Mouse (Mus musculus) heart, postnatal 0 days (tissue): ENCODE results near the gene Cyp2c70. TPM values are rescaled to one million over a fixed set of nuclear protein-coding genes. Genes with fewer than 3 reads are reported as not detected.
"Not testable (repeated sequence)": the region's sequence is repeated elsewhere in the genome, so short reads cannot be mapped to it uniquely, and the experiment has no call there.

ENCODE experiments used
- ATAC-seq: fragments of 200-750 bp; cut with Nextera tagmentation; 2 replicates; pipeline ENCODE4 v1.8.0; 2017; ENCODE audit warnings: low read depth, moderate number of reproducible peaks, moderate library complexity; ENCODE audit not compliant: insufficient read depth
- DNase-seq: peaks from one replicate; pipeline ENCODE4 v3.0.0-alpha.2; 2016; ENCODE audit warnings: low spot score
- H3K27ac ChIP-seq: fragments of 300-500 bp; sonication (generic); 2 replicates; pipeline ENCODE4 v1.5.1; 2014; ENCODE audit warnings: low read depth, mild to moderate bottlenecking
- H3K27me3 ChIP-seq: fragments of 300-500 bp; sonication (generic); 2 replicates; pipeline ENCODE4 v1.6.1; 2014; ENCODE audit warnings: low read length, mixed read lengths; ENCODE audit not compliant: control insufficient read depth, insufficient read depth
- H3K36me3 ChIP-seq: fragments of 300-500 bp; sonication (generic); replicated peaks from 2 replicates; pipeline ENCODE4 v1.6.1; 2014; ENCODE audit warnings: low read length, mixed read lengths; ENCODE audit not compliant: control insufficient read depth, insufficient read depth
- H3K4me1 ChIP-seq: fragments of 300-500 bp; sonication (generic); 2 replicates; pipeline ENCODE4 v1.6.1; 2014; ENCODE audit warnings: antibody characterized with exemption; ENCODE audit not compliant: control insufficient read depth, insufficient read depth
- H3K4me2 ChIP-seq: fragments of 300-500 bp; sonication (generic); 2 replicates; pipeline ENCODE4 v1.6.1; 2014; ENCODE audit warnings: low read depth, mild to moderate bottlenecking, low read length, moderate library complexity
- H3K4me3 ChIP-seq: fragments of 300-500 bp; sonication (generic); 2 replicates; pipeline ENCODE4 v1.5.1; 2014; ENCODE audit warnings: low read depth, low read length
- H3K9ac ChIP-seq: fragments of 300-500 bp; sonication (generic); replicated peaks from 2 replicates; pipeline ENCODE4 v1.6.1; 2014; ENCODE audit warnings: low read depth, low read length, mixed read lengths
- H3K9me3 ChIP-seq: fragments of 300-500 bp; sonication (generic); replicated peaks from 2 replicates; pipeline ENCODE4 v1.6.1; 2016; ENCODE audit warnings: low read length; ENCODE audit not compliant: control insufficient read depth
- CTCF ChIP-seq: IDR thresholded peaks from 2 replicates; pipeline ENCODE4 v1.5.1; 2016; ENCODE audit warnings: antibody characterized with exemption, control low read depth, low read depth
- EP300 ChIP-seq: IDR thresholded peaks from 2 replicates; pipeline ENCODE4 v1.6.1; 2016; ENCODE audit warnings: antibody characterized with exemption, low read depth
- WGBS: fragments of 180-500 bp; shearing (Covaris S2); extraction: QIAGEN DNeasy Blood & Tissue Kit; methylation state at CpG from one replicate; pipeline ENCODE4 v1.1.7; 2014; 5-methylcytosine and 5-hydroxymethylcytosine counted together
- polyA plus RNA-seq: library from polyadenylated mRNA; unstranded; fragments of >200 nt; fragmentation: Nextera tagmentation; extraction: Ambion mirVana; gene quantifications from 2 replicates; pipeline ENCODE4 v1.2.1, GENCODE M21; 2015
- total RNA-seq: library from RNA; depleted of rRNA; stranded (reverse); fragments of >200 nt; gene quantifications from 2 replicates; pipeline ENCODE4 v1.2.3, GENCODE M21; 2014; ENCODE audit warnings: low replicate concordance; rRNA removed

Cyp2c70 gene
- total and polyA plus RNA-seq, 2 experiments from 2014 or later = not detected

DNA sequence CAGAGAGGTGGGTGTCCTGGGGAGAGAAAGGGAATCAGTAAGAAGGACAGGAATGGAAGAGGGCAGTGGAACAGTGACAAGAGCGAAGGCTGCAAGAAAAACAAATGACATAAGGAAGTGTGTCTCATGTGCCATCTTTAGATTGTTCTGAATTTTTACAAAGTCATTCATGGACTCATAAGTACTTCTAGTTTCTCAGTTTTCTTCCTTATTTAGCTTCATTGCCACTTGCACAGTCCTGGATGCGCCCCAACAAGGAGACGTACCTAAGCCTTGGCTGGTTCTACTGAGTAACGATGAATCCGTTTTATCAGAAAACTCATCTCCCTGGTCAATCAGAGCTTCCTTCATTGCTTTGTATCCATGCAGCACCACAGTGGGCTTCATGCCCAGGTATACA lies 3.5 kb downstream of the Cyp2c70 start:
- H3K27ac ChIP-seq = no peak overlapping the region
- H3K27me3 ChIP-seq = no peaks in the 10 kb centered on the region
- no peaks in the 10 kb centered on the region for H3K9me3 ChIP-seq
- no peaks in the 10 kb centered on the region for H3K36me3 ChIP-seq
- TF ChIP-seq CTCF (no peak), EP300 (no peak)
- DNase-seq (no peak), ATAC-seq (no peak)
- no peak overlapping the region for H3K4me3 ChIP-seq
- H3K9ac ChIP-seq = no peak overlapping the region
- H3K4me2 ChIP-seq = no peak overlapping the region
- WGBS = 85% methylated on average over 5 of the region's 5 CpGs
- no peaks in the 10 kb centered on the region for H3K4me1 ChIP-seq

DNA sequence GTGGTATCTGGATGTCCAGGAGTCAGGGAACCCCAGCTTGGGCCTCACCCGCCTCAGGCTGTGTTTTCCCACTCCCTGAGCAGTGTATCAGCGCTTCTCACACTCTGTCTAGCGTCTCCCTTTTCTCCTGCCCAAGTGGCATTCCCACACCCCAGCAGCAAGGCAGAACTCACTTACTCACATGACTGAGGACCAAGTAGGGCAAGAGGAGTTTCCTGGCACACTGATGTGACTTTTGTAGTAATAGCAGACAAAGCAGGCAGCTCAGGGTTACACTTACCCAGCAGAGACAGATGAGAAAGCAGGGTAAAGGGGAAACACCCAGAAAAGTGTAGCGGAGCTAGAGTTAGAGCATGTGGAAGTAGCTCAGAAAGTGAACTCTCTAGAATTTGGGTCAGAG lies 8.8 kb downstream of the Cyp2c70 start:
- TF ChIP-seq EP300 = no peak
- Histone ChIP-seq H3K9ac (no peak overlapping the region), H3K27ac (no peak overlapping the region), H3K9me3 (no peaks in the 10 kb centered on the region), H3K36me3 (no peaks in the 10 kb centered on the region), H3K4me1 (no peaks in the 10 kb centered on the region), H3K27me3 (no peaks in the 10 kb centered on the region), H3K4me2 (no peak overlapping the region), H3K4me3 (no peak overlapping the region)
- ATAC-seq (no peak), DNase-seq (no peak)
- WGBS = 50% methylated on average over 4 of the region's 4 CpGs

DNA sequence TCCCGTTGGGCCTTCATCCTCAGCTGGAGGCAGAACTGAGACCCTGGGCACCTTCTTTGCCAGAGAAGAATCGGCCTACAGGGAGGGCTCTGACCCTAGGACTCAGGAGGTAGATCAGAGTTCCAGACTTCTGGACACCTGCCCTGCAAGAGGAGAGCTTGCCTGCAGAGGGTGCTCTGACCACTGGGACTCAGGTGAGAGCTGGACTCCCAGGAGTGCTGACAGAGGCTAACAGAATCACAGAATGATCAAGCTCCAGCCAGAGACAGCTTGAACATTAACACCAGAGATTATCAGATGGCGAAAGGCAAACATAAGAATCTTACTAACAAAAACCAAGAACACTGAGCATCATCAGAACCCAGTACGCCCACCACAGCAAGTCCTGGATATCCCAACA lies 18.7 kb downstream of the Cyp2c70 start:
- not testable (repeated sequence) for H3K4me3 ChIP-seq, H3K4me2 ChIP-seq, H3K9me3 ChIP-seq, H3K36me3 ChIP-seq, H3K9ac ChIP-seq, DNase-seq, H3K27ac ChIP-seq, H3K27me3 ChIP-seq, H3K4me1 ChIP-seq, ATAC-seq
- WGBS = 75% methylated on average over 4 of the region's 4 CpGs

DNA sequence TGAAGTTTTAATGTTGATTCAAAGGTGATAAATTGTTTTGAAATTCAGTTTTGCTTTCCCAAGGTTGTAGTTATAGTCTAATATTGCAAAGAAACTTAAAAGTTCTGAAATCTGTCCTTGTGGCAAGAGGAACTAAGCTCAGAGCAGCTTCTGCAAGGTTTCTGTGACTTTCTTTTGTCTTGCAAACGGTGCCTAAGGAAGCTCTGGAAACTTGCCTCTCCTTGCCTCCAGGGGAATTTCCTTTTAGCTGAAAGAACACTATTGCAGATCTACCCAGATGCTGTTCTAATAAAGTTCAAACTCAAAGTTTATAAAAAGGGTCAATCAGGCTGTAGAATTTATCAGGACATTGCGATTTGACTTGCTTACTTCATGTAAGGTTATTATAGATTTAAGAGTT lies 60.1 kb downstream of the Cyp2c70 start:
- H3K4me3 ChIP-seq, H3K4me2 ChIP-seq, H3K9ac ChIP-seq, H3K36me3 ChIP-seq, H3K27ac ChIP-seq, H3K9me3 ChIP-seq, ATAC-seq, H3K27me3 ChIP-seq, DNase-seq, H3K4me1 ChIP-seq: not testable (repeated sequence)
- 29% methylated on average over 2 of the region's 2 CpGs for WGBS

DNA sequence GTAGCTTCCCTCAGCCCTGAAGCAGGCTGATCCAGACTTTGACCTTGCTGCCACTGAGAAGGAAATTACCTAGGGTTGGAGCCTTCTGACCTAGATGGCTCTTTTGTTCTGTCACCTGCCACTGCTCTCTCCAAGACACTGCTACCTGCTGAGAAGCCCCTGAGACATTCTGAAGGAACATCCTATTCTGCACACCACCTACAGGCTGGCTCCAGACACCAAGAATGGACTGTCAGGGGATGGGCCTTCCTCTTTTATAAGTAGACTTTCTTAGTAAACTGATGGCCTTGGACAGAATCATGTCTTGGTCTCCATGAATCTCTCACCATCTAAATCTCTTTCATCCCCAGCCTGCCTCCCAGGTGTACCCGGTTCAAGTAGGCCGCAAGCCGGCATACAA lies 62.0 kb downstream of the Cyp2c70 start:
- H3K36me3 ChIP-seq, H3K4me1 ChIP-seq, H3K4me3 ChIP-seq, H3K27me3 ChIP-seq, H3K9ac ChIP-seq, DNase-seq, H3K27ac ChIP-seq, ATAC-seq, H3K9me3 ChIP-seq, H3K4me2 ChIP-seq: not testable (repeated sequence)
- WGBS = 87% methylated on average over 3 of the region's 3 CpGs

DNA sequence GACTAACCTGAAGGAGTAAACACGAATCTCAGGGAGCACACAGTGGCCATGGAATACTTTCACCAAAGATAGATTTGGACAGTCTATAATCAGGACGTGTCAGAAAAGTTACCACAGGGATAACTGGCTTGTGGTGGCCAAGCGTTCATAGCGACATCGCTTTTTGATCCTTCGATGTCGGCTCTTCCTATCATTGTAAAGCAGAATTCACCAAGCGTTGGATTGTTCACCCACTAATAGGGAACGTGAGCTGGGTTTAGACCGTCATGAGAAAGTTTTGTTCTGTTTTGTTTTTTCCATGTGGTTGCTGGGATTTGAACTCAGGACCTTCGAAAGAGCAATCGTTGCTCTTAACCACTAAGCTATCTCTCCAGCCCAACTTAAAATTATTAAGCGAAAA lies 67.5 kb downstream of the Cyp2c70 start:
- not testable (repeated sequence) for H3K4me3 ChIP-seq, H3K4me1 ChIP-seq, H3K9me3 ChIP-seq, DNase-seq, ATAC-seq, H3K9ac ChIP-seq, H3K27ac ChIP-seq, H3K27me3 ChIP-seq, H3K36me3 ChIP-seq, H3K4me2 ChIP-seq
- WGBS = 77% methylated on average over 13 of the region's 13 CpGs

Other genes with a start within 250 kb of the Cyp2c70 start
- not detected in 2 replicates for gene Cyp2c37, start 194.9 kb downstream of the Cyp2c70 start, total RNA-seq
- gene Cyp2c37, start 194.9 kb downstream of the Cyp2c70 start, polyA plus RNA-seq = not detected in 2 replicates
- not detected in 2 replicates for gene Cyp2c54, start 113.5 kb downstream of the Cyp2c70 start, total RNA-seq
- gene Cyp2c54, start 113.5 kb downstream of the Cyp2c70 start, polyA plus RNA-seq = not detected in 2 replicates
- gene Cyp2c50, start 97.6 kb downstream of the Cyp2c70 start, total RNA-seq = not detected in 2 replicates
- not detected in 2 replicates for gene Cyp2c50, start 97.6 kb downstream of the Cyp2c70 start, polyA plus RNA-seq
- gene Pdlim1, start 84.5 kb upstream of the Cyp2c70 start, total RNA-seq = 96.5 and 117 TPM in 2 replicates
- 206 and 230 TPM in 2 replicates for gene Pdlim1, start 84.5 kb upstream of the Cyp2c70 start, polyA plus RNA-seq